15 mouse cellular contexts compared by ENCODE assay signal in the genomic region with DNA sequence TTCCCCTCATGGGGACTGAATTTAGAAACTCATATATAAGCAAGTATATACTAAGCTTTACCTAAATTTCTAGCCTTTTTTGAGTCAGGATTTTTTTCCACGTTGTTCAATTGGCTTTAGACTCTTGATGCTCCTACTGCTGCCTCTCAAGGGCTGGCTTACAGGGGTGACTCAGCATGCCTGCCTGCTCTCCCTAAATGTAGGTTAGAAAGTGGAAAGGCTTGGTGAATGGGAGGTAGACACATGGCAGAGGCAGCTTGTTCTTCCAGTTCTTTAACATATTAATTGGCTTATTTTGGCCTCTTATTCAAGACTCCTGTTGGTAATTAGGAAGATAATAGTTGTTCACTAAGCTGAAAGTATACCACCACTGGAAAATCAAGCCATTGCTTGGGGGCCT.
"Had no signal": no experiment of that assay in that cellular context is flagged by ENCODE, and none has a peak within 500 bp of the region (broad histone marks: within the 10 kb centered on the region; RNA-seq: fewer than 3 reads in every experiment).

No protein-coding gene starts in this region.

- ATAC-seq: liver, embryonic 12.5 days; midbrain, embryonic 16.5 days had no signal

- H3K4me3 ChIP-seq: kidney, embryonic 15.5 days; limb, embryonic 15.5 days; liver, embryonic 12.5 days; midbrain, embryonic 10.5 days; neural tube, embryonic 13.5 days had no signal

- H3K4me2 ChIP-seq: kidney, embryonic 15.5 days; limb, embryonic 15.5 days; liver, embryonic 12.5 days; lung, embryonic 14.5 days; neural tube, embryonic 13.5 days had no signal

- H3K27me3 ChIP-seq: kidney, embryonic 15.5 days; limb, embryonic 15.5 days; liver, embryonic 12.5 days; neural tube, embryonic 13.5 days had no signal

- H3K9me3 ChIP-seq: kidney, embryonic 15.5 days; limb, embryonic 15.5 days; liver, embryonic 12.5 days; midbrain, embryonic 10.5 days; neural tube, embryonic 13.5 days had no signal

- H3K36me3 ChIP-seq: kidney, embryonic 15.5 days; limb, embryonic 15.5 days; liver, embryonic 12.5 days; midbrain, embryonic 10.5 days; neural tube, embryonic 13.5 days had no signal

- H3K9ac ChIP-seq: kidney, embryonic 15.5 days; limb, embryonic 15.5 days; liver, embryonic 12.5 days; lung, embryonic 14.5 days; neural tube, embryonic 13.5 days had no signal

- H3K4me1 ChIP-seq: kidney, embryonic 15.5 days; limb, embryonic 15.5 days; liver, embryonic 12.5 days; midbrain, embryonic 10.5 days had no signal

- DNase-seq: kidney, adult 2 months; kidney, postnatal 14 days; layer of hippocampus, adult 9-11 months; layer of hippocampus, postnatal 36 days; lung, embryonic 14.5 days; lung, postnatal 10 days; lung, postnatal 4 days; thymus, adult 2 months; thymus, postnatal 25 days had no signal

- H3K27ac ChIP-seq: kidney, embryonic 15.5 days; limb, embryonic 15.5 days; liver, embryonic 12.5 days; midbrain, embryonic 10.5 days; neural tube, embryonic 13.5 days had no signal
